Mouse (Mus musculus) embryo, embryonic 9.5 days (tissue): ENCODE measurements around the gene Lman2.

Experiments used
- DNase-seq: peaks from one replicate; pipeline ENCODE4 v3.0.0-alpha.2; 2017; ENCODE audit errors: extremely low spot score

Gene Lman2

DNA sequence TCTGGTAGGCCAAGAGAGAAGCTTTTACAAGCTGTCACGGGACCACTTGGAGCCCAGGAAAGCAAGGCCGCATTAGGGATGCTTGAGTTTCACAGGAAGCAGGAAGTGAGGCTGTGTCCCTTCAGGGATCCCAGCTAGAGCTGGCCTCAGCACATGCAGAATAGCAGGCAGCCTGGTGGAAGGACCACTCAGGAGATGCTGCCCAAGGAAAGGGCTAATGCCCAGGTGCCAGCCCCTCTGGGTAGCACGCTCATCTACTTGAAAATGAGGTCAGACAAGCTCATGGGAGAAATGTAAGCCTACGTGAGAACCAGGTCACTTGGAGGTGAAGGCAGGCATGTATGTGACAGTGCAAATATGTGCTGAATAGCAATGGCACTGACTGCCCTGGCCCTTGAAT, 35.4 kb downstream of the Lman2 start:
- no peak for DNase-seq

DNA sequence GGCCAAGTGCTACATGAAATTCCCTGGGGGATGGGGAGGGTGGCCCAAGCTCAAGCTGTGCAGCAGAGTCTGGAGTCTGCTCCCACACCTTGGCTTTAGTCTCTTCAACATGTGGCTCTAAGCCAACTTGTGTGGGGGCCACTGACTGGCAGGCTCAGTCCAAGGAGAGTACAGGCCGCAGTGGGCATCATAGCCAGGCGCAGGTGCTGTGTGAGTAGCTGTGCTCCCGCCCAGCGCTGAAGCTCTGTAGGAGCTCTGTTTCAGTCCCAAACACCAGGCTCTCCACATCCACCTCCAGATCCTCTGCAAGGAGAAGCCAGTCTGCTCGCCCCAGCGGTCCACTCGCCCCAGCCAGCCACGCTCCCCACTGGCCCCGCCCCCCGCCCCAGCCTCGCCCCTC, 37.0 kb downstream of the Lman2 start:
- no peak for DNase-seq

DNA sequence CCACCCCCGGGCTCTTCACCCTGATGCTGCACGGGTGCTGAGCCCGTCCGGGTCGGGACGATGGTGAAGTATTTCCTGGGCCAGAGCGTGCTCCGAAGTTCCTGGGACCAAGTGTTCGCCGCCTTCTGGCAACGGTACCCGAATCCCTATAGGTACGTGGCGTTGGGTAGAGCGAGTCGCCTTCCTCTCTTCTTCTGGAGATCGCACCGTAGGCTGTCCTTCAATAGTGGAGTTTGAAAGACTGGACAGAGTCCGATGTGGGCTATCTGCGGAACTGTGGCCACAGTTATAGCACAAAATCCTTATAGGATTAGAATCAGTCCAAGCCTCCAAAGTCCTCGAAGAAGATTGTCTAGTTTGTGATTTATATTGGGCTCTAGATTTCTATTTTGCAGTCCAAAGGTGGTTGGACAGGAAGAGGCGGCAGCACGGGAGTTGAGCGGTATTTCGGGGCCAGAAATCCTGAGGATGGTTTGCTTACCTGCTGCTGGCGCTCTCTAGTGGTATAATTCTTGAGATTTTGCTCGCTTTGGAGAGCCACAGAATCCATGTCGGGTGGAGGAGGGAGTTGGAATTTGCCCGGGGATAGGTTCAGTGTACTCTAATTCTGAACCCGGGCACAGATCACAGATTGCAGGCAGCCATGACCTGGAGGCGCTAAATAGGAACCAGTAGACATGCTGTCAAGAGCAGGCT, 40.3 kb downstream of the Lman2 start:
- peak; percentile 49 for DNase-seq

DNA sequence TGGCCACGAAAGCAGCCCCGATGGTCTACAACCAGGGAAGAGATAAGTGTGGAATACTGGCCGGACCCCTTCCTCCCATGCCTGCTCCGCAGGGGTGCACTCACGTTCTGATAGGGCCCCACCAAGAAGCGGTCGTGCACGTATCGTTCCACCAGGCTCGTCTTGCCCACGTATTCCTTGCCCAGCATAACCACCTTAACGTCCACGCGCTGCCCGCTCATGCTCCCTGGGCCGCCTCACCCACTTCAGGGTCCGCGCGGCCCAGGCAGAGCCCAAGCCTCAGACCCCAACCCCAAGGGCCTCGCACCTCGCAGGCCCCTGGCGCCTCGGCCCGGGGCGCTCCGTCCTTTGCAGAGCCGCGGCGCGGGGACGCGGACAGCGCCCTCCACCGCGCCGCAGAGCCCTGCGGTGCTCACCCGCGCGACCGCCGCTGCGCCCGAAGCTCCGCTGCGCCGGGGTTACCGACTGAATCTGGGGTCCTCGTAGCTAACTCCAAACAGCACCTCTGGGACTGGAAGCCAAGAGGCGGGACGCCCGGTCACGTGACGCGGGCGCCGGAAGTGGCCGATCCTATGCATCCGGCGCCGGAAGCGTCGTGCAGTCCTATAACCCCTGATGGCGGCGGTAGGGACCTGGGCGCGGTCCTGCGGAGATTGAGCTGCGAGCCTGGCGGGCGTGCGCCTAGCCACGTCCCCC, 41.0 kb downstream of the Lman2 start, which contains the start of gene Rab24:
Rab24 (minus strand) TSS at position 513 of the 696 bp plus-strand sequence.
- DNase-seq, result peak; percentile 87

DNA sequence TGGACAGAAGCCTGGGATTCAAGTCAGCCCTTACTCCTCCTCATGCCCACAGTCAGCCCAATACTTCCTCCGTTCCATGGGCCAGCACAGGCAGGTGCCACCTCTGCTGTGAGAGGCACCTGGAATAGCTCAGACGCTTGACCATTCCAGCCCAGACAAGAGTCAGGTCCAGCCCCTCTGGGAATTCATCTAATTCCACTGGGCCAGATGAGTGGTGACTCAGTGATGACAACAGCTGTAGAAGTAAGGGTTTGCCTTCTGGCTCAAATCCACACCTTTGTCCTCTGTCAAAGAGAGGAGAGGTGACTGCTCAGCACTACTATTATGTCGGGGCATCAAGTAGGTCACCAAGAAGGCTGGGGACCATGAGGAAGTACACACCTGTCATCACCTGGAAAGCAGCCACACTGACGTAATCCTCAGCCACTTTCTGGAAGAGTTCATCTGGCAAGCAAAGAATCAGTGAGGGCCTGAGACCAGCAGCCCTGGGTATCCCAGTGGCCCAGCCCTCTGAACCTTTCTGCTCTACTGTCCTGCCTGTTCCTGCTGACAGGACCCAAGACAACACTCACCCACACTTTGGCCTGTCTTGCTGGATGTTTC, 42.6 kb downstream of the Lman2 start, which contains the start of gene Prelid1:
Prelid1 (plus strand) TSS at position 570 of the 603 bp plus-strand sequence.
- DNase-seq, result no peak

DNA sequence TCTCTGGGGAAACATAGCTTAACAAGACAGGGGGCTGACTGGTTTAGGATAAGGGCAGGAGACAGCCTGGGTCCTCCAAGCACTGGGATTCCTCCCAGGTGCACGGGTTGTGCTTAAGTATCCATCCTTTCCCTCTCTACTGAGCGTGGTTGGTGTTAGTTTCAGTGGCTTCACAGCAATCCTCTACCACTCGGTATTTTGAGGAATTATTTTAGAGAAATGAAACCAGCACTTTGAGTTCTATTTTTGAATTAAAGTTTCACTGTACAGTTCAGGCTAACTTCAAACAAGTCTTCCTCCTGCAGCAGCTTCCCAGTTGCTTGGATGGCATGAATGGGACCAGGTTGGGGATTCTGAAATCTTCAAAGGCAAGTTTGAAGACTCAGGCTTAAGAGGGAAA, 44.2 kb downstream of the Lman2 start:
- DNase-seq, result no peak

DNA sequence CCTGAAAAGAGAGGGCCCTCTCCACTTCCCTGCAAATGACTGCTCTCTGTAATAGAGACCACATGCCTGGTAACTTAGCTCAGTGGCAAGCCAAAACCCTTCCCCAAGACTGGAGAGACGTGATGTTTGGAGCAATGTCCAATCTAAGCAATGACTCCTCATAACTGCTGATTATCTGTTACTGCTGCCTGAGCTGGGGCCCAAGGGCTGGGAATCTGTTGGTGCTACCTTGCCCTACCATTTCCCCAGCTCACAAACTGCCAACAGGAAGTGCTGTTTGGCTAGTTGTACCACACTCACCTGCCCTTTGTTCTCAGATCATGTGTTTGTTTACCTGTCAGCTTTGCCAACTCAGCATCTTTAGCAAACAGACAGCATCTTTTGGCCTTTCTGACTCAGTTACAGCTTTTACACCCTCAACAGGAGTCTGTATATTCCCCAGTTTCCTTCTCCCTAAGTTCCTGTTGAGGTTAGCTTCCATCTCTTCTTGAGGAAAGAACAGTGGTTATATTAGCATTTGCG, 47.6 kb downstream of the Lman2 start:
- DNase-seq, result no peak

DNA sequence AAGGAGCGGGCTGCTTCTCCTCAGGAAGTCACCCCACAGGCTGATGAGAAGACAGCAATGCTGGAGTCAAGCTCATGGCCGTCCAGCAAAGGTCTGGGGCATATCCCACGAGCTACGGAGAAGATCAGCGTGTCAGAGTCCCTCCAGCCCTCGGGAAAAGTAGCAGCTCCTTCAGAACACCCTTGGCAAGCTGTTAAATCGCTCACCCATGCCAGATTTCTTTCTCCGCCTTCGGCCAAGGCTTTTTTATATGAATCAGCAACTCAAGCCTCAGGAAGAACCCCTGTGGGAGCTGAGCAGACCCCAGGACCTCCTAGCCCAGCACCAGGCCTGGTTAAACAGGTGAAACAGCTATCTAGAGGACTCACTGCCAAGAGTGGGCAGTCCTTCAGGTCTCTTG, 49.5 kb downstream of the Lman2 start:
- no peak for DNase-seq

DNA sequence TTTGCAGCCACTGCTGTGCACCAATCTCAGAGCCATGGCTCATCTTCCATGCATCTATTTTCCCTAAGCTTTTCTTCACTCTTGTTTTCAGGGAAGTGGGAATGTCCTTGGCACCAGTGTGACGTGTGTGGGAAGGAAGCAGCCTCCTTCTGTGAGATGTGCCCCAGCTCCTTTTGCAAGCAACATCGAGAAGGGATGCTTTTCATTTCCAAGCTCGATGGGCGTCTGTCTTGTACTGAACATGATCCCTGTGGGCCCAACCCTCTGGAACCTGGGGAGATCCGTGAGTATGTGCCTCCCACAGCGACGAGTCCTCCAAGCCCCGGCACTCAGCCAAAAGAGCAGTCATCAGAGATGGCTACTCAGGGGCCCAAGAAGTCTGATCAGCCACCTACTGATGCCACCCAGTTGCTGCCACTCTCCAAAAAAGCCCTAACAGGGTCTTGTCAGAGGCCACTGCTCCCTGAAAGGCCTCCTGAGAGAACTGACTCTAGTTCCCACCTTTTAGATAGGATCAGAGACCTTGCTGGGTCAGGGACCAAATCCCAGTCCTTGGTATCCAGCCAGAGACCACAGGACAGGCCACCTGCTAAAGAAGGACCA, 50.5 kb downstream of the Lman2 start:
- DNase-seq, result no peak

DNA sequence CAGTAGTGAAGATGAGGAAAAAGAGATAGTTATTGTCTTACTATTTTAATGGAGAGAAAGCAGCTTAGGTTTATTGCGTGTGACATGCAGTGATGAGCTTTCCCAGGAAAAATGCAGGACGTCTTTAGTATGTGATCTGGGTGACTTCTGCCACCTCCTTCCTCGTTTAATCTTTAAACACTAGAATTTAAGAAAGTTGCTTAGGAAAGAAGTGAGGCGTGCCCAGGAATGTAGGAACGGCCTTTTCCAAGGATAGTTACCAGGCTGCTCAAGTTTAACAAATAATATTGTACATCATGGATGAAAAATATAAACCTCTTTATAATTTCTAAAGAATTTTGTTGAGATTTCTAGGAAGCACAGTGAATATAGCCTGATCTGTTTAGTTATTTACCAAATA, 61.7 kb downstream of the Lman2 start:
- no peak for DNase-seq

DNA sequence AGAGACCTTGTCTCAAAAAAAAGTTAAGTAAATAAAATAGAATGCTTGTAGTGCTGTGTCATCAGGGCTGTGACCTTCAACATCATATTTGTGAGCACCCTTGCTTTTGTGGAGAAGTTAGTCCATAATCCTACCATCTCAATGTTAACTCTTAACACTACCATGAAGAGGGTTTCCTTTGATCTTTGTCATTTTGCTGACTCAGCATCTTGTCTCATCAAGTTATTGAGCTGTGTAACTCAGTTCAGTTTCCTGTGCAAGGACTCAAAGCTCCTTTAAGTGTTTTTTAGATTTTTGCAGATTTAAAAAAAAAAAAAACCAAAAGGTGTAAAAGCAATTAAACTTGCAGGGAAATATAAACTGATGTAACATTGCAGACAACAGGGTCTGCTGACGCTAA, 65.8 kb downstream of the Lman2 start:
- no peak for DNase-seq
